Mouse (Mus musculus) liver, embryonic 14.5 days (tissue): Measurements from ENCODE around the gene Calm4. TPM values are rescaled to one million over a fixed set of nuclear protein-coding genes. Genes with fewer than 3 reads are reported as not detected.

Source experiments
- ATAC-seq: fragments of 200-750 bp; cut with Nextera tagmentation; 2 replicates; pipeline ENCODE4 v1.8.0; 2017; ENCODE audit warnings: moderate number of reproducible peaks, mild to moderate bottlenecking, moderate library complexity; ENCODE audit not compliant: insufficient read depth
- DNase-seq, 3 experiments: peaks; one replicate each; pipeline ENCODE4 v3.0.0-alpha.2; 2012 to 2013; ENCODE audit warnings: low read depth in 3 of 3, low spot score in 3 of 3
- H3K27ac ChIP-seq: fragments of 300-500 bp; sonication (generic); 2 replicates; pipeline ENCODE4 v1.5.1; 2014; ENCODE audit warnings: moderate library complexity, mild to moderate bottlenecking, control low read depth, inconsistent platforms
- H3K27me3 ChIP-seq: fragments of 300-500 bp; sonication (generic); 2 replicates; pipeline ENCODE4 v1.6.1; 2014; ENCODE audit warnings: mild to moderate bottlenecking, low read length, moderate library complexity; ENCODE audit not compliant: control insufficient read depth, insufficient read depth
- H3K36me3 ChIP-seq: fragments of 300-500 bp; sonication (generic); replicated peaks from 2 replicates; pipeline ENCODE4 v1.6.1; 2014; ENCODE audit warnings: low read depth; ENCODE audit not compliant: control insufficient read depth, insufficient read depth
- H3K4me1 ChIP-seq, 2 experiments: fragments of 200-500 bp in 1 of 2; fragments of 300-500 bp in 1 of 2; sonication (generic) in 1 of 2; replicated peaks; 2 replicates each; pipeline ENCODE4 v1.6.1; 2012 to 2014; ENCODE audit warnings: antibody characterized with exemption in 1 of 2, inconsistent platforms in 1 of 2, low read length in 1 of 2; ENCODE audit not compliant: control insufficient read depth in 2 of 2, insufficient read depth in 2 of 2
- H3K4me2 ChIP-seq: fragments of 300-500 bp; sonication (generic); 2 replicates; pipeline ENCODE4 v1.6.1; 2014; ENCODE audit warnings: low read depth, mild to moderate bottlenecking, control low read depth, moderate library complexity
- H3K4me3 ChIP-seq, 2 experiments: fragments of 200-500 bp in 1 of 2; fragments of 300-500 bp in 1 of 2; sonication (generic) in 1 of 2; 2 replicates each; pipeline ENCODE4 v1.5.1; 2012 to 2014; ENCODE audit warnings: low read depth in 2 of 2, low read length in 2 of 2, mild to moderate bottlenecking in 2 of 2, control low read depth in 1 of 2, inconsistent platforms in 1 of 2, moderate library complexity in 1 of 2; ENCODE audit not compliant: insufficient read depth in 1 of 2
- H3K9ac ChIP-seq: fragments of 300-500 bp; sonication (generic); replicated peaks from 2 replicates; pipeline ENCODE4 v1.6.1; 2014; ENCODE audit warnings: mild to moderate bottlenecking, control low read depth, moderate library complexity
- H3K9me3 ChIP-seq: fragments of 300-500 bp; sonication (generic); 2 replicates; pipeline ENCODE4 v1.6.1; 2016; ENCODE audit warnings: low read length, mixed read lengths; ENCODE audit not compliant: control insufficient read depth
- CTCF ChIP-seq: IDR thresholded peaks from 2 replicates; pipeline ENCODE4 v1.5.1; 2016; ENCODE audit warnings: antibody characterized with exemption, low read depth, control low read depth
- EP300 ChIP-seq: IDR thresholded peaks from 2 replicates; pipeline ENCODE4 v1.6.1; 2016; ENCODE audit warnings: antibody characterized with exemption, low read depth
- WGBS: fragments of 180-500 bp; shearing (Covaris S2); extraction: QIAGEN DNeasy Blood & Tissue Kit; methylation state at CpG from one replicate; pipeline ENCODE4 v1.1.7; 2014; ENCODE audit not compliant: insufficient replicate concordance; 5-methylcytosine and 5-hydroxymethylcytosine counted together
- polyA plus RNA-seq, 2 experiments: library from polyadenylated mRNA; depleted of rRNA in 1 of 2; stranded (reverse) in 1 of 2; unstranded in 1 of 2; fragments of >200 nt; fragmentation: Nextera tagmentation in 1 of 2; extraction: Ambion mirVana in 1 of 2; gene quantifications; 2 replicates each; pipeline versions ENCODE4 v1.2.1 to v1.2.3; 2012 to 2014

Calm4 gene
- polyA plus RNA-seq, 2 experiments = not detected

GRCm38 (mm10) chr13:3862325-3862724 lies 24.8 kb downstream of the Calm4 start:
- H3K9me3 ChIP-seq = no peaks in the 10 kb centered on the region
- H3K9ac ChIP-seq = no peak overlapping the region
- WGBS = 72% methylated on average over 3 of the region's 3 CpGs
- peak overlapping the region; percentile 59 for H3K4me2 ChIP-seq
- no peaks in the 10 kb centered on the region for H3K36me3 ChIP-seq
- ATAC-seq = no peak
- H3K27ac ChIP-seq = peak overlapping the region; percentile 42
- TF ChIP-seq EP300 = no peak
- no peak for TF ChIP-seq CTCF
- no peak for DNase-seq
- no peak overlapping the region for H3K4me3 ChIP-seq
- peaks cover 55 to 60% of the 10 kb centered on the region in 2 experiments for H3K4me1 ChIP-seq
- H3K27me3 ChIP-seq = no peaks in the 10 kb centered on the region

- peak; percentile 56 to 79 (median 65) for DNase-seq
- H3K27ac ChIP-seq = peak overlapping the region; percentile 42
- 49% methylated on average over 10 of the region's 10 CpGs for WGBS
- H3K27me3 ChIP-seq = no peaks in the 10 kb centered on the region
- no peak; the same call in 1 of the 2 replicates for TF ChIP-seq EP300
- 0 out of 2 replicates have a peak, but pooled peaks have one; percentile 8 for TF ChIP-seq CTCF
- ATAC-seq = peak; percentile 57
- no peaks in the 10 kb centered on the region for H3K36me3 ChIP-seq
- 0 out of 4 replicates have a peak overlapping the region, but pooled peaks of 1 of the 2 experiments have one; percentile 11 for H3K4me3 ChIP-seq
- H3K4me1 ChIP-seq = peaks cover 62 to 67% of the 10 kb centered on the region in 2 experiments
- H3K9me3 ChIP-seq = no peaks in the 10 kb centered on the region
- peak overlapping the region; percentile 59 for H3K4me2 ChIP-seq
- peak overlapping the region; percentile 31 for H3K9ac ChIP-seq
These were observed 25.5 kb downstream of the Calm4 start for GRCm38 (mm10) chr13:3862922-3863580.

- H3K4me3 ChIP-seq = no peak overlapping the region
- no peaks in the 10 kb centered on the region for H3K27me3 ChIP-seq
- H3K27ac ChIP-seq = peak overlapping the region; percentile 99
- ATAC-seq = no peak
- WGBS = 55% methylated on average over 14 of the region's 14 CpGs
- peak overlapping the region; percentile 80 for H3K4me2 ChIP-seq
- TF ChIP-seq EP300 (no peak), CTCF (no peak)
- H3K4me1 ChIP-seq = peaks cover 84 to 87% of the 10 kb centered on the region in 2 experiments
- no peaks in the 10 kb centered on the region for H3K9me3 ChIP-seq
- DNase-seq = peak in 1 of 3 experiments; percentile 70
- no peaks in the 10 kb centered on the region for H3K36me3 ChIP-seq
- peak overlapping the region; percentile 55 for H3K9ac ChIP-seq
These were observed 28.2 kb downstream of the Calm4 start for GRCm38 (mm10) chr13:3865648-3866354.

- 12% methylated on average over 8 of the region's 8 CpGs for WGBS
- H3K36me3 ChIP-seq = no peaks in the 10 kb centered on the region
- H3K9me3 ChIP-seq = no peaks in the 10 kb centered on the region
- no peaks in the 10 kb centered on the region for H3K27me3 ChIP-seq
- DNase-seq (peak; percentile 53 to 66 (median 64)), ATAC-seq (peak; percentile 63)
- peaks cover 80 to 85% of the 10 kb centered on the region in 2 experiments for H3K4me1 ChIP-seq
- peak overlapping the region in 1 of 2 experiments; percentile 38; a peak in 2 of 4 replicates for H3K4me3 ChIP-seq
- peak; percentile 66; the same call in 1 of the 2 replicates for TF ChIP-seq EP300
- TF ChIP-seq CTCF = no peak
- peak overlapping the region; percentile 59 for H3K9ac ChIP-seq
- H3K4me2 ChIP-seq = peak overlapping the region; percentile 80
- peak overlapping the region; percentile 99 for H3K27ac ChIP-seq
These were observed 28.9 kb downstream of the Calm4 start for GRCm38 (mm10) chr13:3866355-3867052.
